Mouse (Mus musculus) ES-E14 (cell line): ENCODE measurements around the gene Mymk.

Experiments
- MAFK ChIP-seq: IDR thresholded peaks from 2 replicates; pipeline ENCODE4 v1.6.1; 2014; ENCODE audit warnings: mild to moderate bottlenecking, low read depth, low read length, inconsistent platforms; ENCODE audit not compliant: insufficient read depth
- ZC3H11A ChIP-seq: IDR thresholded peaks from 2 replicates; pipeline ENCODE4 v1.6.1; 2012; ENCODE audit warnings: low read depth, mild to moderate bottlenecking, inconsistent platforms, low read length, borderline replicate concordance

GRCm38 (mm10) chr2:27074804-27075203 is 2.8 kb upstream of the Mymk start:
- TF ChIP-seq ZC3H11A (no peak), MAFK (no peak)
